Mouse (Mus musculus) forebrain, embryonic 14.5 days (tissue): ENCODE measurements around the gene Sept9. TPM values are rescaled to one million over a fixed set of nuclear protein-coding genes. Genes with fewer than 3 reads are reported as not detected.
A peak's percentile ranks its signal among the peaks of the same experiment; 100 is the strongest.

Experiments
- ATAC-seq: fragments of 200-750 bp; cut with Nextera tagmentation; 2 replicates; pipeline ENCODE4 v1.8.0; 2017; ENCODE audit warnings: mild to moderate bottlenecking, moderate library complexity
- DNase-seq: peaks from one replicate; pipeline ENCODE4 v3.0.0-alpha.2; 2015; ENCODE audit warnings: low spot score
- H3K27ac ChIP-seq: fragments of 300-500 bp; sonication (generic); 2 replicates; pipeline ENCODE4 v1.5.1; 2014; ENCODE audit warnings: low read depth, mild to moderate bottlenecking, control low read depth, low read length, moderate library complexity
- H3K27me3 ChIP-seq: fragments of 300-500 bp; sonication (generic); replicated peaks from 2 replicates; pipeline ENCODE4 v1.6.1; 2014; ENCODE audit warnings: low read length, control low read depth, mixed read lengths; ENCODE audit not compliant: control insufficient read depth, insufficient read depth
- H3K36me3 ChIP-seq: fragments of 300-500 bp; sonication (generic); 2 replicates; pipeline ENCODE4 v1.6.1; 2014; ENCODE audit warnings: low read length, control low read depth; ENCODE audit not compliant: control insufficient read depth, insufficient read depth
- H3K4me1 ChIP-seq: fragments of 300-500 bp; sonication (generic); 2 replicates; pipeline ENCODE4 v1.6.1; 2014; ENCODE audit warnings: antibody characterized with exemption, low read length, control low read depth; ENCODE audit not compliant: control insufficient read depth, insufficient read depth
- H3K4me2 ChIP-seq: fragments of 300-500 bp; sonication (generic); 2 replicates; pipeline ENCODE4 v1.6.1; 2014; ENCODE audit warnings: mild to moderate bottlenecking, control low read depth, low read length
- H3K4me3 ChIP-seq: fragments of 300-500 bp; sonication (generic); 2 replicates; pipeline ENCODE4 v1.5.1; 2014; ENCODE audit warnings: low read depth, low read length, control low read depth
- H3K9ac ChIP-seq: fragments of 300-500 bp; sonication (generic); 2 replicates; pipeline ENCODE4 v1.6.1; 2014; ENCODE audit warnings: mild to moderate bottlenecking, low read length, control low read depth, moderate library complexity
- H3K9me3 ChIP-seq: fragments of 300-500 bp; sonication (generic); replicated peaks from 2 replicates; pipeline ENCODE4 v1.6.1; 2016; ENCODE audit warnings: low read length, control low read depth, mixed read lengths; ENCODE audit not compliant: control insufficient read depth
- WGBS: fragments of 180-500 bp; shearing (Covaris S2); extraction: QIAGEN DNeasy Blood & Tissue Kit; methylation state at CpG from one replicate; pipeline ENCODE4 v1.1.7; 2014; 5-methylcytosine and 5-hydroxymethylcytosine counted together
- polyA plus RNA-seq: library from polyadenylated mRNA; unstranded; fragments of >200 nt; fragmentation: Nextera tagmentation; extraction: Ambion mirVana; gene quantifications from 2 replicates; pipeline ENCODE4 v1.2.1, GENCODE M21; 2014

The Sept9 gene
- polyA plus RNA-seq, 1 experiment from 2014 or later = 113 TPM

DNA sequence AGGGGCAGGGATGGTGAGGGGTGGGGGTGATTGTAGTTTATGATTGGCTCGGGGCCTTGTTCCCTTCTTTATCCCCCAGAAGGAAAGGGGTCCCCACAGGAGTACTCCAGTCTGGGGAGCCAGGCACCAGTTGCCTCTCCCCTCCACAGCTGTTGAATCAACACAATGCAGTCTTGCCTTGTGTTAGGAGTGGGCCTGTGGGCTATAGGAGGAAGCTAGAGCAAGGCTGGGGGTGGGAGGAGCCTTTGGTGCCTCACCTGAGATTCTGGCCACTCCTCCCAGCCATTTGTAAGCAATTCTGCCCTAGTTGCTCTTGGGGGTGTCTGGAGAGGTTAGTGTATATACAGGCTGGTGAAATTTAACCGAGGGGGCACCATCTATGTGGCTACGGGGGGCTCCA is 88.3 kb downstream of the Sept9 start:
- Histone ChIP-seq H3K36me3 (peaks cover 15% of the 10 kb centered on the region), H3K4me3 (no peak overlapping the region), H3K4me2 (no peak overlapping the region), H3K9me3 (no peaks in the 10 kb centered on the region), H3K4me1 (peaks cover 15% of the 10 kb centered on the region), H3K9ac (no peak overlapping the region), H3K27ac (no peak overlapping the region), H3K27me3 (no peaks in the 10 kb centered on the region)
- ATAC-seq (no peak), DNase-seq (no peak)
- 94% methylated on average over 3 of the region's 3 CpGs for WGBS

DNA sequence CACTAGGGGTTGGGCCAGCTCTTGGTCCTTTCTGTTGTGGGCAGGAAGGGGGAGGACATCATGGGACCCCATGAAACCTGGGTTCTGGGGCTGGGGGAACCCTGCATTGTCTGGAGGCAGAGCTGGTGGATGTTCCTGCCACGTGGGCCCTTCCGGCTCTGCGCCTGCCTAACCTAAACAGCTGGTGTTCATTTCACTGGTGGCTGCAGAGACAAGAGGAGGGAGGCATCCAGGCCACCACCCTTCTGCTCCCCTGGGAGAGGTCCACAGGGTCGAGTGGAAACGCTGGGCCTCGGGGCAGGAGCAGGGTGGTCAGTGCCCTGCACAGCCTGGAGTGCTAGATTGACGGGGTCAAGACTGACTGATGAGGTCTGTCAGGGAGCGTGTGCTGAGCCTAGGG is 89.3 kb downstream of the Sept9 start:
- Histone ChIP-seq H3K4me3 (no peak overlapping the region), H3K9me3 (no peaks in the 10 kb centered on the region), H3K36me3 (peaks cover 15% of the 10 kb centered on the region), H3K4me2 (no peak overlapping the region), H3K27ac (no peak overlapping the region), H3K4me1 (peaks cover 15% of the 10 kb centered on the region), H3K27me3 (no peaks in the 10 kb centered on the region), H3K9ac (no peak overlapping the region)
- no peak for DNase-seq
- 91% methylated on average over 8 of the region's 8 CpGs for WGBS
- ATAC-seq = no peak

DNA sequence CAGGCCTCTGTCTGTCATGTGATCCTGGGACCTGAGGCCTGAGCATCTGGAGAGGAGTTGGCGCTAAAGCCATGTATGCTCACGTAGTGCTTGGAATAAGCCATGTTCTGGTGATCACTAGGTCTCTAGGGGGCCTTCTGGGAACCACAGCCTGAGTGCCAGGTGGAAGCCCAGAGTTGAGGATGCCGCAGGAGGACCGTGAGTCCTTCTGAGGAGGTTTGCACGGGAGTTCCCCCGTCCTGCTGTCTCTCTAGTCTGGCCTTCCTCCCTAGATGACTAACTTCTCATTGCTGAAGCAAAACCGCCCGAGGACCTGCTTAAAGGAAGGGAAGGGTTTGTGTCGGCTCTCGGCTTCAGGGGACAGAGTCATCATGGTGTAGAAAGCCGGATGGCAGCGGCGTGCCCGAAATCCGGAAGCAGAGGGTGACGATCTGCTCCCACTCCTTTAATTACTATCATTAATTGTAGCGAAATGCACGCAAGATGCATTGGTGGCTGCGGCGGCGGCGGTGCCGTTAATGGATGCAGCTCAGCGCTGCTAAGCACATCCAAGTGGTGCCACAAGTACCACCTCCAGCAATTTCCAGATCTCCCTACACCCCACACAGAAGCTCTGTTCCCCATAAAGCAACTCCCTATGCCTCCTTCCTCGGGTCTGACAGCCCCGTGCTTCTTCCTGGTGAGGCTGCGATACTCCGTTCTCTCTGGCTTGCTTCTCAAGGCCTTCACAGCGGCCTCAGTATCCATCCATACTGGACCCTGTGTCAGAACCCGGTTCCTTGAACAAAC is 92.0 kb downstream of the Sept9 start:
- H3K27ac ChIP-seq = no peak overlapping the region
- WGBS = 95% methylated on average over 30 of the region's 30 CpGs

DNA sequence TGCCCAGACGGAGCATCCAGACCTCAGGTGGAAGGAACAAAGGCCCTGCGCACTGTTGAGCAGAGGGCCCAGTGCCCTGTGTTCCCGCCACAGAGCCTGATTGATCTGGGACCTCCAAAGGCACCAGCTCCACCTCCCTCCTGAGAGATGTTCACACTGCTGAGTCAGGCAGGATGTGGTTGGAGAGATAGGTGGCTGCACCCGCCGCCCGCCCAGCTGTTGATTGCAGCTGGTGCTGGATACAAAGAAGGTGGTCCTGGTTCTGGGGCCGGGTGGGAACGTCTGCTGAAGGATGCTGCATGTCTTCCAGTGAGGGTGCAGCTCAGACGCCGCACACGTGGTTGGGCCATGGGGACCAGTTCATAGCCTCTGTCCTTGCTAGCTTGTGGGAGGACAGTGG is 93.0 kb downstream of the Sept9 start:
- Histone ChIP-seq H3K4me2 (no peak overlapping the region), H3K9me3 (no peaks in the 10 kb centered on the region), H3K36me3 (peaks cover 15% of the 10 kb centered on the region), H3K9ac (no peak overlapping the region), H3K4me3 (no peak overlapping the region), H3K4me1 (no peaks in the 10 kb centered on the region), H3K27me3 (no peaks in the 10 kb centered on the region), H3K27ac (no peak overlapping the region)
- WGBS = 88% methylated on average over 11 of the region's 11 CpGs
- DNase-seq (no peak), ATAC-seq (no peak)

More for the DNA sequence above, 92.0 kb downstream of the Sept9 start:
- no peaks in the 10 kb centered on the region for H3K4me1 ChIP-seq
- no peak overlapping the region for H3K4me3 ChIP-seq
- DNase-seq (no peak), ATAC-seq (no peak)
- no peak overlapping the region for H3K4me2 ChIP-seq
- peaks cover 15% of the 10 kb centered on the region for H3K36me3 ChIP-seq
- H3K9ac ChIP-seq = no peak overlapping the region
- no peaks in the 10 kb centered on the region for H3K27me3 ChIP-seq
- no peaks in the 10 kb centered on the region for H3K9me3 ChIP-seq

DNA sequence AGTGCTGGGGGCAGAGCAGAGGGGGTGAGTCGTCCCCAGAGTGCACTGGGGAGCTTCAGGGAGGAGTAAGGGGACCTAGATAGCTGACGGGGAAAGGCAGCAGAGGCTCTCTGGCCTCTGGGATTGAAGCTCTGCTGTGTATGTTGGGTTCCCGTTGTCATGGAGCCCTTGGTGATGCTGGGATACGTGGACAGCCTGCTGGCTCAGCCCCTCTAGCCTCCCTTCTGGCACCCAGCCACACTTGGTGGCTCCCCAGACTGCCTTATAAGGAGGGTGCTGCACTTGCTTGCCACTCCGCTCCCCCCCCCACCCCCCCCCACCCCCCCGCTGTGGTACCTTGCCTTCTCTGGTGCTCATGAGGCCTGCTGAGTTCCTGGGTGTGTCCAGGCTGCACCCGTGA is 95.8 kb downstream of the Sept9 start:
- H3K27ac ChIP-seq = no peak overlapping the region
- no peak overlapping the region for H3K9ac ChIP-seq
- no peak overlapping the region for H3K4me3 ChIP-seq
- no peak overlapping the region for H3K4me2 ChIP-seq
- WGBS = 68% methylated on average over 7 of the region's 7 CpGs
- H3K36me3 ChIP-seq = peaks cover 15% of the 10 kb centered on the region
- H3K9me3 ChIP-seq = no peaks in the 10 kb centered on the region
- no peaks in the 10 kb centered on the region for H3K4me1 ChIP-seq
- ATAC-seq = no peak
- DNase-seq = no peak
- H3K27me3 ChIP-seq = no peaks in the 10 kb centered on the region

DNA sequence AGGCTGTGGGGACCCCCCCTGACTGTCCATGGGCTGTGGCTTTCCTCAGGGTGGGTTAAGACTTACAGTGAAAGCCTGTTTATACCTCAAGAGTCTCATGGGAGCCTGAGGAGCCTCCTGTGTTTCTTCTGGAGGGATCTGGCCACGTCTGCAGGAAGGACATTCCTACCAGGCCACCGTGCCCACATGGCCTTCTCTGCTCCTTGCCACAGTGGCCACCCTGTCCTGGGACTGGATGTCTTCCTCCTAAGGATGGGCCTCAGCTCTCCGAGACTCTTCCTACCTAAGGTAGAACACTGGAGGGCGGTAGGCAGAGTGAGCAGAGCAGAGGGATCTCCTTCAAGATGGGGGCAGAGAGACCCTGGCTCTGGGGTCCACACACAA is 96.6 kb downstream of the Sept9 start:
- peaks cover 6% of the 10 kb centered on the region for H3K36me3 ChIP-seq
- no peak for DNase-seq
- 83% methylated on average over 4 of the region's 4 CpGs for WGBS
- H3K4me1 ChIP-seq = no peaks in the 10 kb centered on the region
- peak overlapping the region; percentile 27; the same call in 1 of the 2 replicates for H3K27ac ChIP-seq
- no peak overlapping the region for H3K4me3 ChIP-seq
- H3K9me3 ChIP-seq = no peaks in the 10 kb centered on the region
- no peaks in the 10 kb centered on the region for H3K27me3 ChIP-seq
- no peak overlapping the region for H3K4me2 ChIP-seq
- H3K9ac ChIP-seq = no peak overlapping the region
- no peak for ATAC-seq

DNA sequence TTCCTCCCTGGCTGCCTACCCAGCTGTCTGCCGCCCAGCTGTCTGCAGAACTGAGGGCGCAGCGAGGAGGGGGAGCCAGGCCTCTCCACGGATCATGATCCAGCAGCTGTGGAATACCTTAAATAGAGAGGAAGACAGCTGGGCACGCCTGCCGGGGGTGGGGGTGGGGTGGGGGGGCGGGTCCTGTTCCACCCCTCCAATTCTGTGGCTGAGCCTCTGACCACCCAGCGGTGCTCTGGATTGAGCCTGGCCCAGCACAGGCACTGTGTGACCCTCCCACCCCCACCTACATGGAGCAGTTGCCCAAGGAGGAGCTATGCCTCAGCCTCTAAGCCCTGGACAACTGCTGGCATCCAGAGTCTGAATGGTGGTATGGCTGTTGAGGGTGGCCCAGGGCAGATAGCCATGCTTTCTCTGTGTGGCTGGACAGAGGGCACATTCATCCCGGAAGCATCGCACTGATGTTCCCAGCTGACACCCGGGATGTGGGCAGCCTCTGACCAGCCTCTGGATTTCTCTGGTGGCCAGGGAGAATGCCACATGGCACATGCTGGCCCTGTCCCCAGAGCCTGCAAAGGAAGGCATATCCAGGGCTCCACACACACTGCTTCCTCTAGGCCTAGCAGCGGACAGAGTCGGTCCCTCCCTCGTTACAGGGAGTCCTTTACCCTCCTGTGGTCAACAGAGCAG is 97.2 kb downstream of the Sept9 start:
- peaks cover 3% of the 10 kb centered on the region for H3K36me3 ChIP-seq
- no peaks in the 10 kb centered on the region for H3K27me3 ChIP-seq
- ATAC-seq (no peak), DNase-seq (no peak)
- H3K9me3 ChIP-seq = no peaks in the 10 kb centered on the region
- WGBS = 66% methylated on average over 14 of the region's 14 CpGs
- no peak overlapping the region for H3K27ac ChIP-seq
- no peaks in the 10 kb centered on the region for H3K4me1 ChIP-seq
- no peak overlapping the region for H3K4me2 ChIP-seq
- no peak overlapping the region for H3K4me3 ChIP-seq
- no peak overlapping the region for H3K9ac ChIP-seq

DNA sequence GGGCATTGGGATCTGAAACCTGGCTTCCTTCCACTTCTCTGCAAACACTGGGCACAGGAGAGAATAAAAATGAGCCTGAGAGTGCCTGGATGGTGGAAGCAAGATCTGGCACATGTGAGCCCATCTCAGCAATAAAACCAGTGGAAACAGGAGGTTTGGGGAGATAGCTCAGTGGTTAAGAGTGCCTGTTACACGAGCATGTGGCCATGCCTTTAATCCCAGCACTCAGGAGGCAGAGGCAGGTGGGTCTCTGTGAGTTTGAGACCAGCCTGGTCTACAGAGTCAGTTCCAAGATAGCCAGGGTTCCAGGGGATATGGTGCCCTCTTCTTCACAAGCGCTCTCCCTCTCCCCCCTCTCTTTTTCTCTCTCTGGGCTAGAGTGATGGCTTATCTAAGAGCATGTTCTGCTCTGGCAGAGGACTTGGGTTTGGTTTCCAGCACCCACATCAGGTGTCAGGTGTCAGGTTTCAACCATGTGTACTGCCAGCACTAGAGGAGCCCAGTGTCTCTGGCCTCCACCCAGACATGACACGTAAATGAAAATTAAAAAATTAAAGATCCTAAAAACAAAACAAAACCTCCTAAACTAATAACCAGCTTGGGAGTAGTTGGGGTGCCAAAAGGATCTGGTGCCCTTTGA is 97.8 kb downstream of the Sept9 start:
- no peaks in the 10 kb centered on the region for H3K27me3 ChIP-seq
- DNase-seq (no peak), ATAC-seq (no peak)
- H3K9me3 ChIP-seq = no peaks in the 10 kb centered on the region
- WGBS = 94% methylated on average over 3 of the region's 3 CpGs
- H3K4me2 ChIP-seq = no peak overlapping the region
- no peak overlapping the region for H3K9ac ChIP-seq
- H3K27ac ChIP-seq = no peak overlapping the region
- H3K4me3 ChIP-seq = no peak overlapping the region
- H3K36me3 ChIP-seq = no peaks in the 10 kb centered on the region
- H3K4me1 ChIP-seq = no peaks in the 10 kb centered on the region

DNA sequence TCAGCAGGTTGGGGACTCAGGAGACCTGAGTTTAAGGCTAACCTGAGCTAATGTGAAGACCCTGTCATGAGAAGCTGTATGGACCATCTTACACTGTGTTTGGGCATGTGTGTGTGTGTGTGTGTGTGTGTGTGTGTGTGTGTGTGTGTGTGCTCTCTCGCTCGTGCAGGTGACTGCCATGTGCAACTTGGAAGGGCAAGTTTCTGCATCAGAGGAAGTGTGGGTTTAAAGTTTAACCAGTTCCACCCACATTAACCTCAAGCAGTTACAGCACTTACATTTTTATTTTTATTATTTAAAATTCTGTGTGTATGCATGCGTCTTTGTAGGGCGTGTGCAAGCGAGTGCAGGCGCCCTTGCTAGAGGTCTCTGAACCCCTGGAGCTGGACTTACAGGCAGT is 100.3 kb downstream of the Sept9 start:
- 97% methylated on average over 6 of the region's 6 CpGs for WGBS
- DNase-seq = no peak

More for the DNA sequence above, 100.3 kb downstream of the Sept9 start:
- Histone ChIP-seq H3K27ac (no peak overlapping the region), H3K9me3 (no peaks in the 10 kb centered on the region), H3K4me1 (no peaks in the 10 kb centered on the region), H3K27me3 (no peaks in the 10 kb centered on the region), H3K4me3 (no peak overlapping the region), H3K36me3 (no peaks in the 10 kb centered on the region), H3K4me2 (no peak overlapping the region), H3K9ac (no peak overlapping the region)
- no peak for ATAC-seq
